Mouse (Mus musculus): ENCODE measurements around the gene BC037034. TPM values are rescaled to one million over a fixed set of nuclear protein-coding genes. Genes with fewer than 3 reads are reported as not detected.

Gene BC037034
- total RNA-seq (2015; ENCODE audit: low replicate concordance): 15.5 and 16.8 TPM in 2 replicates
- 7.6 and 8.9 TPM in 2 replicates for total RNA-seq (2017; ENCODE audit: low replicate concordance)

DNA sequence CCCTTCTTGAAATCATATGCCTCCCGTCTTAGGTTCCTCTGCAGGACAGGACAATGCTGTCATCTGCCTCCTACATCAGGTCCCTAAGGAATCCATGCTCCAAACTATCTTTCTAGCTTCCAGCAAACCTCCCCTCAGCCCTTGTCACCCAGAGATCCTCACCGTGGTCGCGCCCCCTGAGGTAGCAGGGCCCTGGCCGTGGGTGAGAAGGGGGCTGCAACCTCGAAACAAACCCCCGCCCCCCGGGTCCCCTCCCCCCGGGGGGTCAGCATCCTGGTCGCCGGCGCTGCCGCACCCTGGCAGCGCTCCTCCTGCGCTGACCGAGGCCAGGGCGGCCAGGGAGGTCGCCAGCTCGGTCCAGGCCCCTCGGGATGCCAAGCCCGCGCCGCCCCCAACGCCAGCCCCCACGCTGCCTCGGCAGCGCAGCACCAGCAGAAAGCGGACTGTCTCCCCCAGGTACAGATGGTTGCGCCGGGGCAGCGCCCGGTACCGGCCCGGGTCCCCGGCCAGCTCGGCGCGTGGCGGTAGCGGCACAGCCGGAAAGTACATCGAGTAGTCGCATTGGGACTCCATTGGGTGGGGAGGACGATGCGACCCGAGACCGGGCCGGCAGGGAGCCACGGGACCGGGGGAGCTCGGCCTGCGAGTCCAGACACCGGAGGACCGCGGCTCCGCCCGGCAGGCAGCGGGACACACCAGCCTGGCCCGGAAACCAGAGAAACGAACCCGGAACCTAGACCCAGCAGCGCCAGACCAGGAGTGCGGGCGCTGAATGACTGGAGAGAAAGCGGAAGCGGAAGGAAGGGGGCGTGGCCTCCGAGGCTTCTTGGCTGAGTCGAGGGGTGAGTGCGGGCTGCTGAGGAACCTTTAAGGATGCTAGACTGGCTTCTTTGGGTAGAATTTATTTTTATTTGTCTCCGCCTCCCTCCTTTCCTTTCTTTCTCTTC, at the start of gene BC037034:
Gene BC037034 (minus strand): TSS at position 774 of the 947 bp plus-strand sequence.
- ATAC-seq (replicated peaks; ENCODE audit: low FRiP score, poor library complexity, severe bottlenecking): peak; percentile 91

DNA sequence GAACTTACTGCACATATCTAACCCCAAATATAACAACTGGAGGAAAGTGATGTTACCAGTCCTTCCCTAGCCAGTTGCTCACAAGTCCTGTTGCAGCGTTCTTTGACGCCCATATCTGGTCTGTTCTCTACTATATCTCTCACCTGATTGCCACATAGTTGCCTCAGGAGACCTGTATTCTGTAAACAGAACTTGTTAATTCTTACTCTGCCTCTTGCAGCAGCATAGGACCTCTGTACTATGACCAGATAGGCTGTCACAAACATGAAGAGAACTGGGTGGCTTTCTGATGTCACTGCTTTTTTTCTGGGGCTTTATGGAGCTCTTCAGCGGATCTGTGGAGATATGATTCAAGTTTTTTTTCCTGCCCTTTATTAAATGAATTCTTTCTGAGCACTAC, 49.0 kb upstream of the BC037034 start:
- no peak for ATAC-seq (replicated peaks; ENCODE audit: low FRiP score, poor library complexity, severe bottlenecking)

DNA sequence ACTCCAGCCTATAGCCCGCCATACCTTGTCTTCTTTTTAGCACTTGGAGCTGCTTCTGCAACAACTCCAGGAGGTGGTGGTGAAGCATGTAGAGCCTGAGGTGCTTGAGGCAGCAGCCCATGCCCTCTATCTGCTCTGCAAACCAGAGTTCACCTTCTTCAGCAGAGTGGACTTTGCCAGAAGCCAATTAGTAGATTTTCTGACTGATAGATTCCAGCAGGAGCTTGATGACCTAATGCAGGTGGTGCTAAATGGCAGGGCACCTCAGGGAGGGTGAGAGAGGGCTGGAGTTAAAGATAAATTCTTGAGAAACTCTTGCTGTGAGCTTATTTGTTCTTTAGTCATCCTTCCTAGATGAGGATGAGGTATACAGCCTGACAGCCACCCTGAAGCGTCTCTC, 35.8 kb upstream of the BC037034 start:
- no peak for ATAC-seq (replicated peaks; ENCODE audit: low FRiP score, poor library complexity, severe bottlenecking)

- no peak for ATAC-seq (replicated peaks; ENCODE audit: low FRiP score, poor library complexity, severe bottlenecking)
These were observed 30.3 kb upstream of the BC037034 start for GRCm38 (mm10) chr5:138294158-138294557.

- no peak for ATAC-seq (replicated peaks; ENCODE audit: low FRiP score, poor library complexity, severe bottlenecking)
These were observed 27.8 kb upstream of the BC037034 start for GRCm38 (mm10) chr5:138291638-138292037.

DNA sequence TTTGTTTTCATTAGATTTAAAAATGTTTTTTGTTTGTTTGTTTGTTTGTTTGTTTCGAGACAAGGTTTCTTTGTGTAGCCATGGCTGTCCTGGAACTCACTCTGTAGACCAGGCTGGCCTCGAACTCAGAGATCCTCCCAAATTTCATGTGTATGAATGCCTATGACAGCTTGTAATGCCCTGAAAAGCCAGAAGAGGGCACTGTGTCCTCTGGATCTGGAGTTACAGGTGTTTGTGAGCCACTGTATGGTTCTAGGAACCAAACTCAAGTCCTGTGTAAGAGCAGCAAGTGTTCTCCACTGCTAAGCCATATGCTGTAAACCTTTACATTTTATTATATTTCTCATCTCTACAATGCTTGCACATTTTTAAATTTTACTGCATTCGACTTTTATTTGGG, 24.0 kb upstream of the BC037034 start:
- no peak for ATAC-seq (replicated peaks; ENCODE audit: low FRiP score, poor library complexity, severe bottlenecking)

GRCm38 (mm10) chr5:138283540-138283939, 19.7 kb upstream of the BC037034 start:
- no peak for ATAC-seq (replicated peaks; ENCODE audit: low FRiP score, poor library complexity, severe bottlenecking)

GRCm38 (mm10) chr5:138281798-138282197, 18.0 kb upstream of the BC037034 start:
- ATAC-seq (replicated peaks; ENCODE audit: low FRiP score, poor library complexity, severe bottlenecking): no peak

DNA sequence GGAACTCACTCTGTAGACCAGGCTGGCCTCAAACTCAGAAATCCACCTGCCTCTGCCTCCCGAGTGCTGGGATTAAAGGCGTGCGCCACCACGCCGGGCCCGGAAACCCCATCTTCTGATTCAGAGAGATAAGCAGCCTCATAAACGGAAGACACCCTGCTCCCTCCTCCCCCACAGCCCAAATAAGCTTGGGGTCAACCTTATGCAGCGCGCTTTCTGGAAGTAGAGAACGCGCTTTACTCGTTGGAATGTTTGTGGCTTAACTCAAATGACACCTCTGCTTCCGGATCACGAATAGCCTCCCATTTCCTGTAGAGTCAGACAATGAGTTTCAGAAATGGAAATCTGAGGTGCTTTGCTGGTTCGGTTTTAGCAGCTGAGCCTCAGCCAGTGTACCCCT, 17.0 kb upstream of the BC037034 start:
- no peak for ATAC-seq (replicated peaks; ENCODE audit: low FRiP score, poor library complexity, severe bottlenecking)

GRCm38 (mm10) chr5:138280425-138280768, 16.6 kb upstream of the BC037034 start:
- ATAC-seq (replicated peaks; ENCODE audit: low FRiP score, poor library complexity, severe bottlenecking): no peak

- peak; percentile 97 for ATAC-seq (replicated peaks; ENCODE audit: low FRiP score, poor library complexity, severe bottlenecking)
These were observed 16.0 kb upstream of the BC037034 start, which contains the start of the genes Gm43720, Gpc2 and Stag3 for GRCm38 (mm10) chr5:138279585-138280424. Gm43720 (minus strand) TSS chr5:138279958. Gpc2 (minus strand) TSS chr5:138280005. Stag3 (plus strand) TSS chr5:138280240.

- ATAC-seq (replicated peaks; ENCODE audit: low FRiP score, poor library complexity, severe bottlenecking): no peak
These were observed 14.2 kb upstream of the BC037034 start for GRCm38 (mm10) chr5:138277994-138278393.

DNA sequence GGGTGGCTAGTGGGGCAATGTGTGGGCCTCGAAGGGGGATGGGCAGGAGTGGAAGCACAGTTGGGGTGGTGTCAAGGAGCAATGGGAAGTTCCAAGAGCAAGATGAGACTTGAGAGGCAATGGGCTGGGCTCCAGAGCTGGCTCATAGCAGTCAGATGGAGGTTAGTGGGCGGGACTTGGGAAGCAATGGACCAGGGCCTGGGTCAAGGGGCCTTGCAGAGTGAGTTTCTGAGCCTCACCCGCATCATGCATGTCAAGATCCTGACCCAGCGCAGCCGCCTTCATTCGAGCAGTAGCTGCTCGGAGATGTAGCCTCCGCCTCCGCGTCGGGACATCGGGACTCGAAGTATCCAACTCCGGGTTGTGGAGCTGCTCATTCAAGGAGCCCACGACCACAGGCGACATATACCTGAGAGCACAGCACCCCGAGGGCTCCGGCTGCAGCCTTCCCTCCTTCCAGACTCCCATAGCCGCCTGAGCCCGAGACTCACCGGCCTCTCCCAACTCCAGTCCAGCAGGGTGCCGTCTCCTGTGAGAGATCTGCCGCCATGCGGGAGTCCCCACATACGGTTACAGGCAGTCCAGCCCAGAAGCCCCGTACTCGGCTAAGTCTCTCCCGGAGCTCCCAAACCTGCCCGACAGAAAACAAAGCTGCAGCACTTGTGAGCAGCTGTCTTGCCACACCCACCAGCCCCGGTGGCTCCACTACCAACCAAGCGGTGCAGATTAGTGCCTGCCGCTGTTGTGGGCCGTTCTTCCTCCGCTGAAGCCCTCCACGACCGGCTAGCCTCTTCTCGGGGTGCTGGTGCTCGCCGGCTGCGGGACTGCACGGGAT, 11.6 kb upstream of the BC037034 start:
- no peak for ATAC-seq (replicated peaks; ENCODE audit: low FRiP score, poor library complexity, severe bottlenecking)

DNA sequence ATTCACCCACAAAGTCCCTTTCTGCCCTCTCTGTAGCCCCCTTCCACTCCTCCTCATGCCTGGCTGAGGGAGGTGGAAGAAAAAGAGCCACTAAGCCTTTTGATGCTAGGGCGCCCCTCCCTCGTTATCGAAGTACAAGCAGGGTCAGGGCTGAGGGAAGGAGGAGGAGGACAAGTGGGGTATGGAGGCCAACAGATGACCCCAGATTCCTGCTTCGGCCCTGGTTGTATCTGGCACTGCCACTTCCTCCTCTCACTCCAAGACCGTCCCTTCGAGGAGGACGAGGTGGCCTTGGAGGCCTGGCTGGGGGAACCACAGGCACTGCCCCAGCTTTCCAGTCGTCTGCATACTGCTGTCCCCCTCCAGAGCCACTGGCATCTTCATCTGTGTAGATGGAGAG, 10.4 kb upstream of the BC037034 start:
- ATAC-seq (replicated peaks; ENCODE audit: low FRiP score, poor library complexity, severe bottlenecking): no peak

DNA sequence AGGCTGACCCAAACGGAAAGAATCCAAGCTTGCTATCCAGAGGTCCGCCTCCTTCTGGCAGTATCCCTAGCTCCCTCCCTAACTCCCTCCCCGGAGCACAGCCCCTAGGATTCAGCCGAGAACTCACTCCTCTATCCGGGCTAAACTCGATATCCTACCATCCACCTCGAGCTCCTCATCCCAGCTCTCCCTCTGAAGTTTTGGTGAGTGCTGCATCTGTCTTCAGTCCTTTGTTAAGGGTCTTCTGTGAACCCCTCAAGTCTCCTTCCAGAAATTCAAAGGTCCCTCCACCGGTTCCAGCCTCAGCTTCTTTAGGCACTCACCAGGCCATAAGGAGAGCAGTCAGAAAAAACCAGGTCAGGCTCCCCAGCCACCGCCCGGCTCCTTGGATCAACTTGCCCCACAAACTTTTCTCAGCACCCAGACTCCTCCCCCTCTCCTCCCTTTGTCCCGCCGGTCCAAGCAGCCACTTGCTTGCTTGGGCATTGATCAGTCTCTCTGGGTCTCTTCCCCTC, 8.6 kb upstream of the BC037034 start, which contains the start of gene Gal3st4:
Gene Gal3st4 (minus strand): TSS at position 432 of the 515 bp plus-strand sequence.
- no peak for ATAC-seq (replicated peaks; ENCODE audit: low FRiP score, poor library complexity, severe bottlenecking)

DNA sequence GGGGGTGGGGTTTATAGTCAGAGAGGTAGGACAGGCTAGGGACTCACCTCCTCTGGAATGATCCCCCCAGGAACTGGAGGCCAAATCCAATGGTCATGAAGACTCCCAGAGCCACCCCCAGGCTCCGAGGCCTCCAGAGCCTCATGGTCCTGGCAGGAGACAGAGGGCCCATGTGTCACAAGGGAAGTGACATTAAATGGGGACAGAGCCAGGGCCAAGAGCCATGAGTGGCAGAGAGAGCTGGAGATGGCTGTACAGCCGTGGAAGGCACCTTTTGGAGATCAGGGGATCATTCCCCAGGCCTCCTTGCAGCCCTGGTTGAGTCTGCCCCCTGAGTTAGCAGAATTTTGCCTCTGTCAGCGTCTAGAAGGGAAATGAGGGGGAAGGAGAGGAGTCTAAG, 7.4 kb upstream of the BC037034 start:
- ATAC-seq (replicated peaks; ENCODE audit: low FRiP score, poor library complexity, severe bottlenecking): no peak

- no peak for ATAC-seq (replicated peaks; ENCODE audit: low FRiP score, poor library complexity, severe bottlenecking)
These were observed 5.1 kb upstream of the BC037034 start for GRCm38 (mm10) chr5:138268980-138269379.

- ATAC-seq (replicated peaks; ENCODE audit: low FRiP score, poor library complexity, severe bottlenecking): no peak
These were observed 3.3 kb upstream of the BC037034 start for GRCm38 (mm10) chr5:138267114-138267513.

GRCm38 (mm10) chr5:138265712-138266111, 1.9 kb upstream of the BC037034 start:
- ATAC-seq (replicated peaks; ENCODE audit: low FRiP score, poor library complexity, severe bottlenecking): no peak

Measured in erythroid progenitor cell, adult 5-6 weeks (primary cell).